Mouse (Mus musculus): ENCODE data around the gene Zfp398.

DNA sequence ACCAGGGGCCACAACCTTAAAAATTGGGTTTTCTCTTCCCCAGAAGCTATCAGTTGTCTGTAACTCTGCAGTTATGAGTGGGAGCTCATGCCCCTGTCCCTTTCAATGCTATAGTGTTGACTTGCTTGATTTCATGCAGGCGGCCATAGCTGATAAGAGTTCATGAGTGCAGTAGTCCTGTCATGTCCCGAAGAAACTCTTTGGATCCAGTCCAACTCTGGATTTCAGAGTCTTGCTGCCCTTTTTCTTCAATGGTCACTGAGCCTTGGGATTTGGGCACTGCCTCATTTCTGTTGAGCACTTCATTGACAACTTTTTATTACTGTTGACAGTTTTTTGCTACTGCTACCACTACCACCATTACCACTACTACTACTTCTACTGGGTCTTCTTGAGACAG is 2.2 kb downstream of the Zfp398 start:
- TF ChIP-seq POLR2A (IDR thresholded peaks at IDR 0.05; ENCODE audit: low read depth, low read length) (no peak), CTCF (IDR thresholded peaks at IDR 0.05; ENCODE audit: extremely low read depth, insufficient read length, insufficient replicate concordance, low read depth, low read length) (no peak)

Measured in small intestine, adult 2 months (tissue).